Mouse (Mus musculus) WW6 (cell line): ENCODE data around the gene Tbc1d2b.

Experiments
- DNase-seq: peaks from one replicate; pipeline ENCODE4 v3.0.0-alpha.2; 2013; ENCODE audit warnings: low read depth, low spot score

Tbc1d2b gene

GRCm38 (mm10) chr9:90270193-90270943, at the start of gene Tbc1d2b:
Tbc1d2b (minus strand) TSS chr9:90270804.
- no peak for DNase-seq

- DNase-seq: no peak
Observed at GRCm38 (mm10) chr9:90316300-90316699, 45.7 kb upstream of the Tbc1d2b start.

- DNase-seq: no peak
Observed at GRCm38 (mm10) chr9:90315662-90316061, 45.1 kb upstream of the Tbc1d2b start.

- DNase-seq: no peak
Observed at GRCm38 (mm10) chr9:90304254-90304653, 33.6 kb upstream of the Tbc1d2b start.

GRCm38 (mm10) chr9:90303101-90303835, 32.7 kb upstream of the Tbc1d2b start:
- no peak for DNase-seq

GRCm38 (mm10) chr9:90302670-90303069, 32.1 kb upstream of the Tbc1d2b start:
- no peak for DNase-seq

GRCm38 (mm10) chr9:90301081-90301688, 30.6 kb upstream of the Tbc1d2b start:
- DNase-seq: no peak

- DNase-seq: no peak
Observed at GRCm38 (mm10) chr9:90297637-90298036, 27.0 kb upstream of the Tbc1d2b start.

GRCm38 (mm10) chr9:90293641-90294398, 23.2 kb upstream of the Tbc1d2b start:
- no peak for DNase-seq

GRCm38 (mm10) chr9:90278397-90278796, 7.8 kb upstream of the Tbc1d2b start:
- DNase-seq: no peak

- no peak for DNase-seq
Observed at GRCm38 (mm10) chr9:90277884-90278283, 7.3 kb upstream of the Tbc1d2b start.

- no peak for DNase-seq
Observed at GRCm38 (mm10) chr9:90276779-90277178, 6.2 kb upstream of the Tbc1d2b start.

- DNase-seq: no peak
Observed at GRCm38 (mm10) chr9:90275906-90276305, 5.3 kb upstream of the Tbc1d2b start.

GRCm38 (mm10) chr9:90275500-90275899, 4.9 kb upstream of the Tbc1d2b start:
- DNase-seq: no peak

GRCm38 (mm10) chr9:90274516-90274915, 3.9 kb upstream of the Tbc1d2b start:
- DNase-seq: no peak

GRCm38 (mm10) chr9:90272346-90272745, 1.7 kb upstream of the Tbc1d2b start:
- DNase-seq: no peak

- DNase-seq: no peak
Observed at GRCm38 (mm10) chr9:90271541-90272090, 1.0 kb upstream of the Tbc1d2b start.

- DNase-seq: no peak
Observed at GRCm38 (mm10) chr9:90270944-90271295, 316 bp upstream of the Tbc1d2b start.

GRCm38 (mm10) chr9:90269011-90269681, 1.5 kb downstream of the Tbc1d2b start:
- DNase-seq: no peak

- DNase-seq: no peak
Observed at GRCm38 (mm10) chr9:90266926-90267325, 3.7 kb downstream of the Tbc1d2b start.

GRCm38 (mm10) chr9:90266059-90266458, 4.5 kb downstream of the Tbc1d2b start:
- no peak for DNase-seq
